Mouse (Mus musculus): ENCODE measurements at regions not wholly inside any gene's neighbourhood (a gene's known extent, or its start where the extent isn't known, plus 50 kb on each side); places are given as distances from the start of the nearest gene placed in this dataset.
A peak's percentile ranks its signal among the peaks of the same experiment; 100 is the strongest.
"Not testable (repeated sequence)": the region's sequence is repeated elsewhere in the genome, so short reads cannot be mapped to it uniquely, and the experiment has no call there.

GRCm38 (mm10) chr1:177501288-177501687, 59.1 kb downstream of the Zbtb18 start:
- no peak for DNase-seq

- no peak for DNase-seq
These were observed 61.8 kb downstream of the Zbtb18 start for GRCm38 (mm10) chr1:177503946-177504345.

GRCm38 (mm10) chr1:177504743-177505142, 62.6 kb downstream of the Zbtb18 start:
- no peak for DNase-seq

DNA sequence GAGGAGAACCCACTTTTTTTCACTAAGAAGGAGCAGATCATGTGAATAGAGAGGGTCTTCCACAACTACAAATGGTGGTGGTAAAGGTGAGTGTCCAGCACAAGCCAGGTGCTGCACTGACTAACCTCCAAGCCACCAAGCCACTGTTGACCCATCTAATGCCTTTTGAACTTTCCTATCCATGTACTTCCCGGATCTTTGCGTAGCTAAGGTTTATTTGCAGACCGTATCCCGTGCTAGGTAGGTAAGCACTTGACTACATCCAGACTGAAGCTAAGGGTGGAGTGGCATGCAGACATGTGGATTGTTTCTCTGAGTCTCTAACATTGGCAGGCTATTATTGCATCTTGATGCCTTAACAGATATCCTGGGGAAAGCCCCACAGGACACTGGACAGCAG, 65.2 kb downstream of the Zbtb18 start:
- DNase-seq, result not testable (repeated sequence)

- DNase-seq, result no peak
These were observed 67.6 kb downstream of the Zbtb18 start for GRCm38 (mm10) chr1:177509786-177510185.

DNA sequence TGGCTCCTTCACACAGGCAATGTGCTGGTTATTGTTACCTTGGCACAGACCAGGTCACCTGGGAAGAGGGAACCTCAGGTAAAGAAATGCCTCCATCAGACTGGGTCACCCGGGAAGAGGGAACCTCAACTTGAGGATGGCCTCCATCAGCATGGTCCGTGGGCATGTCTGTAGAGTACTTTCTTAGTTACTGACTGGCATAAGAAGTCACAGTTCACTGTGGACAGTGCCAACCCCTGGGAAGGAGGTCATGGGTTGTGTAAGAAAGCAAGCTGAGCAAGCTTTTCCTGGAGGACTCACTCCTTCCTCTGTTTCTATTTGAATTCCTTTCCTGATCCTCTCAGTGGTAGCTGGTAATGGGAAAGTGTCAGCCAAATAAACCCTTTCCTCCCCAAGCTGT, 70.0 kb downstream of the Zbtb18 start:
- DNase-seq, result no peak

- no peak for DNase-seq
These were observed 75.9 kb downstream of the Zbtb18 start for GRCm38 (mm10) chr1:177517934-177518610.

DNA sequence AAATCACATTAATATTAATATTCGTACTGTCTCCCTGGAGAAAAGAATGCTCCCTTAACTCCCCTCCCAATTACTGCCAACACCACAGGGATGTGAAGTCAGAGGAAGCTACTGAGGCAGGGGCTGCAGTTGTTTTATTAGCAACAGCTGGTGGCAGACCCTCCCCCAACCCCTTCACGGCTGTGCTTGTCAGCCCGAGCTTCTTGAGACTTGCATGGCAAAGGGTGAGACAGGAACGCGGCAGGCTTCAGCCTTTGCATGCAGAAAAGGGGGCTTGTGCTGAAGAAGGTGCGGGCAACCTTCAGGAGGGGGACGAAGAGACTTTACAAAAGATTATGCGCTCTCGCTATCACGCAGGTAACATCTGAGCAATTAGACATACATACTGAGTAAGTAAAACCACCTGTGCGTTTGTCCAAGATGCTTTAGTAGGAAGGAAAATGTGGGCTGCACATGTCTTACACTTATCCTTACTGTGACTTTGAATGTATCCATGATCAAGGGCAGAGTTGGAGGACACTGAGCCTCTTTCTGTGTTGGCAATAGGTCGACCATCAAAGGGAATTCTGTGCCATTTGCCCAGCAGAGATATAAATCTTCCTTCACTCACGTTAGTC, 76.9 kb downstream of the Zbtb18 start:
- DNase-seq, result no peak

- DNase-seq, result no peak
These were observed 79.0 kb downstream of the Zbtb18 start for GRCm38 (mm10) chr1:177521110-177521509.

DNA sequence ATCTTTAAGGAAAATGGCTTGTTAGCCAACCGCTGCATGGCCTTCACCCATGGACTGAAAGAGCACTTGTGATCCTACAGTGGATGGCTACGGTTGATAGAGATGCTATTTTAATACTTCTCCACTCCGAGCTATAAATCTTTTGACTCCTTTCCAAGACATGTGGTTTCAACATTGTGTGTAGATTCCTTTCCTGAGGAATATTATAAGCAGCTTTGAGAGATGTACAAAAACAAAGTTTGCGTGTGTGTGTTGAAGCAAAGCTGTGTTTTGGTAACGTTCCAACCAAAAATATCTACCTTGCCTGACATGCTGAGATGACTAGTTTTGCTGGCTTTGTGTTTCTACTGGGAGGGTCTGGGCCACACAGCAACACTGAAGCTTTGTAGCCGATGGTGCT, 83.0 kb downstream of the Zbtb18 start:
- DNase-seq, result no peak

- DNase-seq, result no peak
These were observed 89.6 kb downstream of the Zbtb18 start for GRCm38 (mm10) chr1:177531791-177532190.

GRCm38 (mm10) chr1:177532656-177533055, 90.5 kb downstream of the Zbtb18 start:
- DNase-seq, result peak; percentile 30 to 61

- no peak for DNase-seq
These were observed 91.2 kb downstream of the Zbtb18 start for GRCm38 (mm10) chr1:177533332-177533731.

DNA sequence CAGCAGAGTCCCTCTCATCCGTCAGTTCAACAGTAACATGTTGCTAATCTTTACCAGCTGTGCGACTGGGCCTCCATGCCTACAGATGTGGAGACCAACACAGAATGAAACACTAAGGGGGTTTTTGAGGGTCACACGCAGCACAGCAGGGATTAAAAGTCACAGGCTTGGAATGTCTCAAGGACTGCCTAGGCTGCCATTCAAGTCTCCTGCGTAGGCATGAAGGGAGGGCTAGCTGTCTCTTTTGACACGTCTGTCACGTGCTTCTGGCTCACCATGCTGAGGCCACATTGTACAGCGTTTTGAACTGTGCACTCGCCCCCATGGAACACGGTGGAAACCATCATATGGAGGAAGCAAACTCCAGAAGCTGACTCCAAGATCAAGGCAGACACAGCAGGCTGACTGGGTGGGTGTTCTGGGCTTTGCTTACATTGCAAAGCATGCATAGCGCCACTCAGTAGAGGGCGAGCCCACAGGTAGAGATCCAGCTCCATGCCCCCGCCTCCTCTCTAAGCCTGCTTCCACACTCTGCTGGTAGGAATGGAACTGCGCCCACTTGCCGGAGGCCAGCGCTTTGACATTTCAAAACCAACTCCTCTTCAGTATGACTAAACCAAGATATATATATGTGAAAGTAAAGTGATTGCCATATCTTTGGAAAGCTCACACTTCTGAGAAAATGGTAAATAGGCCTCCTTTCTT, 103.0 kb downstream of the Zbtb18 start:
- DNase-seq, result no peak

- DNase-seq, result no peak
These were observed 105.6 kb downstream of the Zbtb18 start for GRCm38 (mm10) chr1:177547716-177548115.

DNA sequence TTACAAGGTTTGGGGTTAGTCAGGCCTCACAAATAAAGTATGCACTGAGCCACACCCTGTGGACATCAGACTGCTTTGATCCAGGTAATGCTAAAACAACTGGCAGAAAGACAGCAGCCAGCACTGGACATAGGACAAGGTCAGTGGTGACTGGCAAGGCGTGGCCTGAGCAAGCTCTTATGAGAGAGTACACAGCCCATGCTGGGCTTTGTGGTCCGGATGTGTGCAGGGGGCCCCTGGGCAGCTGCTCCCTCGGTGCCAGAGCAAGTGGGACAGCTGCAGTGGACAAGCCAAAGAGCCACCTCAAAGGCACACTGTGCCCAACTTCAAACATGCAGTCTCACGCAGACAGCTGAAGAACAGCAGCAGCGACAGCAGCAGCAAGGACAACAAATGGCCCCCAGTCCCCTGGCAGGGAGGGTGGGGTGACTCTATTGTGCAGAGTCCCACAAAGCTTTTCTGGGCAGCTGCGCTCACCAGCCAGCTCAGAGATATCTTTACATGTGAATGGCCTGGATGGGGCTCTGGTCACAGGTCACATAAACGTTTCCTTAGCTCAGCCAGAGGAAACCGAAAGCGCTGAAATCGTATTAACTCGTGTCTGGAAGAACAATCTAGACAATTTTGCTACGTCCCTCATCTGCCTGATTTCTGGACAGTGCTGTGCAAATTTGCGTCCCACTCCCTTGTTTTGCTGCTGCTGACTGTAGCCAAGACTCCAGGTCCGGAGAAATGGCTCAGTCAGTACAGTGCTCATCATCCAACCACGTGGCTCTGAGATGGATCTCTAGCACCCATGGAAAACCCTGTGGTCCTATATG, 113.5 kb downstream of the Zbtb18 start:
- no peak for DNase-seq

- no peak for DNase-seq
These were observed 115.3 kb downstream of the Zbtb18 start for GRCm38 (mm10) chr1:177557432-177557831.

- DNase-seq, result no peak
These were observed 115.7 kb downstream of the Zbtb18 start for GRCm38 (mm10) chr1:177557856-177558255.

DNA sequence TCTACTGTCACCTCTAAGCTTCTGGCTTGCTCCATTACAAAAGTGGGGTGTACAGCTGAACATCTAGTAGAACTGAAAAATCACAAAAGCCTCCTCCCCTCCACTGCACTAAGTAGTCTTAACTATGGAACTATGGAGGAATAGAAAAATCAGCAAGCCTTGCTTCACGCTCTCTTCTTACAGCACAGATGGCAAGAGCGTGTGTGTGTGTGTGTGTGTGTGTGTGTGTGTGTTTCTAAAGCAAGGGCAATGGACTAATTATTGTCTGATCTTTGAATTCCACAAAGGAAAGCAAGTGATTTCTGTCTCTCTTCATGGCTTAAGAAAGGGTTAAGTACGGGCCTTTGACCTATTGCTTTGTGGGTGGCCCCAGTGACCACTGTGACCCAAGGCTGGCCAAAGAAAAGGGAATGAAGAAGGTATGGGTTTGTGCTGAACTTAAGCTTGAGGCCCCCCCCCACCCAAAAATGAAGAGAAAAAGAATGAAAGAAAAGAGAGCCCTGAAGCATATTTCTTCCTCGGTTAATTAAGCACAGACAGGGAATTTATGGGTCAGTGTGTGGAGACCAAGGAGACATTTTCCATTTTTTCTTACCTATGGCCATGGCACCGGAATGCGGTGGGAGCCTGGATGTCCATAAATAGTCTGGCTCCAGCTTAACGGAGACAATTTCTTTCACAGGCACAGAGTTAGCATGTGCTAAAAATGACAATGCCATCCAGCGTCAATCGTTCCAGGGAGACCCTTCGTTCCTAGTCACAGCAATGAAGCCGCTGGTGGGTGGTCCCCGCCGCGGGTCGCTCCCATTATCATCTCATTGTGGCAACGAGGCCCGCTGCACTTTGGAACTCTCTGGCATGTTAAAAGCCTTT, 119.8 kb downstream of the Zbtb18 start:
- DNase-seq, result no peak

GRCm38 (mm10) chr1:177562589-177562912, 120.4 kb downstream of the Zbtb18 start:
- DNase-seq, result no peak

DNA sequence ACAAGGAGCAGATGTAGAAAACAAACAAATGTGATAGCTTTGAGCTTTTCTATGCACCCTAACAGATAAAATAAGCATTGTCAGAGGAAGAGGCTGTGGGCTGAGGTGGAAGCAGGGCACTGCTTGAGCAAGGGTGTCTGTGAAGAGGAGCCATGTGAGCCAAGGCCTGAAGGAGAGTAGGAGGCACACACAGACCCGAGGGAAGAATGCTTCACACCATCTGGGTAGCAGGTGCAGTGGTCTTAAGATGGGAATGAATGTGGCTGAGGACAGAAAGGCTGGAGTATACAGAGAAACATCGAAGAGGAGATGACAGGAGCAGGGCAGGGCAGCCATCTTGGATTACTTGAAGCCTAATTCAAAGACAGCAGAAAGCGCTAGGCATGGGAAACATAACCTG, 123.5 kb downstream of the Zbtb18 start:
- no peak for DNase-seq

GRCm38 (mm10) chr1:177568056-177568816, 126.1 kb downstream of the Zbtb18 start:
- no peak for DNase-seq

Measured in thymus, postnatal 36 days (tissue).